Mouse (Mus musculus) heart, adult 2 months (tissue): ENCODE data around the gene Gm28539.

Experiments
- CTCF ChIP-seq: fragments of 200-600 bp; IDR thresholded peaks from 2 replicates; pipeline ENCODE4 v1.8.1; 2022; ENCODE audit warnings: antibody characterized with exemption, mild to moderate bottlenecking, moderate library complexity
- EP300 ChIP-seq: fragments of 200-500 bp; IDR thresholded peaks from 2 replicates; pipeline ENCODE4 v1.6.1; 2011; ENCODE audit warnings: low read depth, low read length, control low read depth; ENCODE audit not compliant: insufficient read depth
- POLR2A ChIP-seq: fragments of 200-500 bp; IDR thresholded peaks from 2 replicates; pipeline ENCODE4 v1.6.1; 2011; ENCODE audit warnings: mild to moderate bottlenecking, low read depth, low read length, control low read depth; ENCODE audit not compliant: insufficient read depth

DNA sequence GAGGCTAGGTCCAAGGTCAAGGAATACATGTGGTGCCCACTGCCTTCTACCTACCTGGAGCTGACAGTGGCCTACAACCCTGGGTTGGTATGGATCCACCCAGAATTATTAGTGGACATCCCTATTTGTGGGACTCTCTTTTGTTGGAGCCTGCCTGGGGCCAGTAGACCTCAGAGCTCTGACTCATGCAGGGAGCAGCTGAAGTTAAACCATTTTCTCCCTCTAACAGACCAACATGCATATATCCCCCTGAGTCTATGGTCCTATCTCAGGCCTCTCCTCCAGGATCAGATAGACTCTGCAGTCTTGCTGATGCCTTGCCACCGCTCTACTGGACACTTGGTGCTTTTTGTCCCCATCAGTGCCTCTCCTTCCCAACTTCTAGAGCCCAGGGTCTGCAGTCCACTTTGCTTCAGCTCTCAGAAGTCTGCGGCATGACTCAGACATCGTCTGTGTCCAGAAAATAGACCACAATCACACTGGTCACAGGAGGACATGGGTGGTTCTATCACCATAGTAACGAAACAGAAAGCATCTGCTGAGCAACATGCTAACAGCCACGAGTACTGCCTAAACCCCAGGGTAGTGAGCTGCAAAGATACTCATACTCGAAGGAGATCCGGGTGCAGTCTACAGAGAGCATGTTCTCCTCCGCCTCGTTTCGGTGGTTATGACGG lies 41.0 kb upstream of the Gm28539 start:
- no peak for TF ChIP-seq CTCF
- TF ChIP-seq POLR2A: no peak
- TF ChIP-seq EP300: no peak
